Mouse (Mus musculus) E14TG2a.4 (cell line): ENCODE measurements around the gene Tmem120b.

Experiments used
- CTCF ChIP-seq: conservative IDR thresholded peaks from 2 replicates; pipeline ENCODE4 v1.5.1; 2014; ENCODE audit warnings: low read length
- POU5F1 ChIP-seq: IDR thresholded peaks from 2 replicates; pipeline ENCODE4 v1.6.1; 2014; ENCODE audit warnings: low read length, borderline replicate concordance

DNA sequence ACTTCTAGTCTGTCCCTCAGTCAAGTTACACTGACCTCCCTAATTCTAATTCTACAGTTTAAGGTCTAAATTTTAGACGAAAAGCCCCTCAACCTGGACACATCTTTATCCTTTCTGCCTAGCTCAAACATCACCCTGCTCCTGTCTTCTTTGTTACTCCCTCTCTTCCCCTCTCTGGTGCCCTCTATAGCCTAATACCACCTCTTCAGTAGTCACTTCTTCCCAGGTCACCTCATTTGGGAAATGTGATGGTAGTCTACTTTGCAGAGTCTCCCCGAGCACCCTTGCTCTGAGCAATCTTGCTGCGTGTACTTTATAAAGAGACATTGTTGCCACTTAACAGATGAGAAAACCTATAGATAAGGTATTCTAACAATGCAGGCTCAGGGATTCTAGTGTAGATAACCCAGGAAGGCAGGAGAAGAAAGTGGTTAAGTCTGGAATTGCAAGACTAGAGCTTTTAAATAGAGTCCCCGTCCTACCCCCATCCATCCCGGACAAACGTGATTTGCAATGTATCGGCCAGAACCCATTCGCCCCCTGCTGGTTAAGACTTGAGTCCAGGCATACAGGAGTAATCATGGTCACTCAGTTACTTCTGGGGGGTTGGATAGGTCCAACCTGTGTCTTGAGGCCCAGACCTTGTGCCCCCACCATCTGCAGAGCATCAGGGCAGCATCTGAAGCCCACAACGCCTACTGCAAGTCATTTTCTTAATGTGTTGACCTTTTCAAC lies 22.5 kb upstream of the Tmem120b start:
- peak; percentile 48 for TF ChIP-seq CTCF
- no peak for TF ChIP-seq POU5F1
